In the genomic region with DNA sequence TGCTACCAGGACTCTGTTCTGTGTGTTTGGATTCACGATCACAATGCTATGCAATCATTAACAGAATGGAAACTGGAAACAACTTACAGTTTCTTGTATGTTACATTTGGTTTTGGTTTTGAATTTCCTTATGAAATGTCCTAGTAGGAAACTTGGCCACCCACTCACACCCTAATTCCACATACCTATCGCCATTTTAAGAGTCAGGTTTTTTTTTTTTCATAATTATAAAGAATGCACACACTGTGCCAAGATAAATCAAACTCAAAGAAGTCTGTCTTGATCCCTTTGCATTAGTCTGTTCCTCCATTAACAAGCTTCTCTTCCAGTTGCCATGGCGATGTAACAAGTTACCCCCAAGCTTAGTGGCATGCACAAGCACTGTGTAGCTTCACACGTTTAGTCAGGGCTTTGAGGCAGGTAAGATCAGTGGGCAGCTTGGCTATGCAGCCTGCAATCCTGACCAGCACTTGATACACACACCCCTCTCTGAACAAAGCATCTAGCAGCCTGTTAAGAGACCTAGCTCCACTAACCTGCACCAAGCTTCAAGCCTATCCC, we compare ENCODE assay signal across 18 mouse cellular contexts. TPM values are rescaled to one million over a fixed set of nuclear protein-coding genes. Genes with fewer than 3 reads are reported as not detected.
DNase-seq lines count a peak whose midpoint lies in the region; ATAC-seq and TF ChIP-seq lines count a peak whose summit lies in the region.
"Not testable (repeated sequence)": the region's sequence is repeated elsewhere in the genome, so short reads cannot be mapped to it uniquely, and the experiment has no call there.
"Had no signal": no experiment of that assay in that cellular context is flagged by ENCODE, and none has a peak within 500 bp of the region (broad histone marks: within the 10 kb centered on the region; RNA-seq: fewer than 3 reads in every experiment).

No protein-coding gene starts in this region.

- TF ChIP-seq CTCF in forebrain, postnatal 0 days (IDR thresholded peaks at IDR 0.05; ENCODE audit: low read depth); lung, postnatal 0 days (IDR thresholded peaks at IDR 0.05): not testable (repeated sequence)

- H3K36me3 ChIP-seq in embryonic facial prominence, embryonic 14.5 days (ENCODE audit: control insufficient read depth, insufficient read depth, low read length); forebrain, postnatal 0 days (ENCODE audit: insufficient read depth); limb, embryonic 14.5 days (ENCODE audit: control insufficient read depth, insufficient read depth, low read length); lung, postnatal 0 days (ENCODE audit: insufficient read depth, low read length): not testable (repeated sequence)

- ATAC-seq in embryonic facial prominence, embryonic 14.5 days (ENCODE audit: low read depth): 0 out of 2 replicates have a peak, but pooled peaks have one; percentile 47
- not testable (repeated sequence) for ATAC-seq in forebrain, postnatal 0 days; limb, embryonic 14.5 days (ENCODE audit: low FRiP score, low read depth)
- ATAC-seq in lung, postnatal 0 days: peak; percentile 68

- H3K9ac ChIP-seq in embryonic facial prominence, embryonic 14.5 days (ENCODE audit: low read depth, low read length); forebrain, postnatal 0 days; limb, embryonic 14.5 days (ENCODE audit: low read depth, low read length, severe bottlenecking); lung, postnatal 0 days (replicated peaks; ENCODE audit: low read depth): not testable (repeated sequence)

- H3K4me1 ChIP-seq in embryonic facial prominence, embryonic 14.5 days (ENCODE audit: control insufficient read depth, insufficient read depth, low read length); forebrain, postnatal 0 days (ENCODE audit: insufficient read depth); limb, embryonic 14.5 days (ENCODE audit: control insufficient read depth, insufficient read depth, low read length); lung, postnatal 0 days (ENCODE audit: insufficient read depth, low read depth, low read length): not testable (repeated sequence)

- 53% methylated on average over 4 of the region's 4 CpGs for WGBS in embryonic facial prominence, embryonic 14.5 days
- WGBS in forebrain, postnatal 0 days: 47% methylated on average over 4 of the region's 4 CpGs
- 43% methylated on average over 4 of the region's 4 CpGs for WGBS in limb, embryonic 14.5 days
- 45% methylated on average over 3 of the region's 4 CpGs for WGBS in lung, postnatal 0 days

- not testable (repeated sequence) for H3K27me3 ChIP-seq in embryonic facial prominence, embryonic 14.5 days (replicated peaks; ENCODE audit: control insufficient read depth, insufficient read depth, low read length); forebrain, postnatal 0 days (ENCODE audit: insufficient read depth, low read length); limb, embryonic 14.5 days (ENCODE audit: control insufficient read depth, insufficient read depth, low read length); lung, postnatal 0 days (replicated peaks; ENCODE audit: insufficient read depth, low read length)

- not testable (repeated sequence) for TF ChIP-seq EP300 in lung, postnatal 0 days (IDR thresholded peaks at IDR 0.05)

- H3K4me3 ChIP-seq in embryonic facial prominence, embryonic 14.5 days (ENCODE audit: low read depth, low read length); forebrain, postnatal 0 days (ENCODE audit: low read depth, low read length); limb, embryonic 14.5 days (replicated peaks; ENCODE audit: low read length); lung, postnatal 0 days (ENCODE audit: low read depth, low read length): not testable (repeated sequence)

- peak; percentile 4 for DNase-seq in embryonic facial prominence, embryonic 14.5 days (ENCODE audit: low spot score)
- DNase-seq in forebrain, postnatal 0 days: peak; percentile 4
- DNase-seq in limb, embryonic 14.5 days (ENCODE audit: low spot score): peak; percentile 2
- peak; percentile 60 for DNase-seq in lung, postnatal 0 days (ENCODE audit: low spot score)

- H3K27ac ChIP-seq in embryonic facial prominence, embryonic 14.5 days (replicated peaks; ENCODE audit: low read depth, low read length); forebrain, postnatal 0 days (ENCODE audit: low read depth, low read length); limb, embryonic 14.5 days (replicated peaks; ENCODE audit: low read depth, low read length); lung, postnatal 0 days (ENCODE audit: low read length): not testable (repeated sequence)

- H3K4me2 ChIP-seq in embryonic facial prominence, embryonic 14.5 days (ENCODE audit: low read depth, low read length); forebrain, postnatal 0 days (ENCODE audit: low read depth); limb, embryonic 14.5 days (replicated peaks; ENCODE audit: low read depth, low read length, severe bottlenecking); lung, postnatal 0 days (replicated peaks; ENCODE audit: low read depth, low read length): not testable (repeated sequence)

- not testable (repeated sequence) for H3K9me3 ChIP-seq in embryonic facial prominence, embryonic 14.5 days (ENCODE audit: control insufficient read depth, low read length); forebrain, postnatal 0 days (ENCODE audit: low read length); limb, embryonic 14.5 days (ENCODE audit: control insufficient read depth, low read length); lung, postnatal 0 days (ENCODE audit: low read length)

- not testable (repeated sequence) for TF ChIP-seq POLR2A in limb, embryonic 14.5 days (IDR thresholded peaks at IDR 0.05; ENCODE audit: borderline replicate concordance, extremely low read depth, insufficient read depth, insufficient read length)

RNA-seq across cellular contexts. Expression of a gene that starts 2.5 kb away (rescaled TPM):
- 183 and 184 TPM in 2 replicates for polyA plus RNA-seq in embryonic facial prominence, embryonic 14.5 days (2014; fragmentation: Nextera tagmentation; extraction: Ambion mirVana)
- total RNA-seq in forebrain, postnatal 0 days (2014; rRNA removed): 25.3 and 46.0 TPM in 2 replicates
- polyA plus RNA-seq in forebrain, postnatal 0 days (2015; fragmentation: Nextera tagmentation; extraction: Ambion mirVana): 102 and 107 TPM in 2 replicates
- 78.6 and 137 TPM in 2 replicates for polyA plus RNA-seq in limb, embryonic 14.5 days (2012; rRNA removed)
- 169 and 189 TPM in 2 replicates for polyA plus RNA-seq in limb, embryonic 14.5 days (2014; fragmentation: Nextera tagmentation; extraction: Ambion mirVana)
- polyA plus RNA-seq in lung, postnatal 0 days (2015; fragmentation: Nextera tagmentation; extraction: Ambion mirVana): 426 and 446 TPM in 2 replicates

RNA-seq across cellular contexts. Expression of a gene that starts 5.8 kb away (rescaled TPM):
- polyA plus RNA-seq in embryonic facial prominence, embryonic 14.5 days (2014; fragmentation: Nextera tagmentation; extraction: Ambion mirVana): 0.10 and 0.37 TPM in 2 replicates
- total RNA-seq in forebrain, postnatal 0 days (2014; rRNA removed): 0.19 and 2.7 TPM in 2 replicates
- 0.13 and 0.44 TPM in 2 replicates for polyA plus RNA-seq in forebrain, postnatal 0 days (2015; fragmentation: Nextera tagmentation; extraction: Ambion mirVana)
- 0.19 and 0.39 TPM in 2 replicates for polyA plus RNA-seq in limb, embryonic 14.5 days (2012; rRNA removed)
- polyA plus RNA-seq in limb, embryonic 14.5 days (2014; fragmentation: Nextera tagmentation; extraction: Ambion mirVana): 0.11 and 0.18 TPM in 2 replicates
- 0.30 and 0.32 TPM in 2 replicates for polyA plus RNA-seq in lung, postnatal 0 days (2015; fragmentation: Nextera tagmentation; extraction: Ambion mirVana)
- total RNA-seq: MEL had no signal
- polyA plus RNA-seq: C2C12; embryonic facial prominence, embryonic 15.5 days; erythroblast, embryonic 14.5 days; forebrain, embryonic 10.5 days had no signal

RNA-seq across cellular contexts. Expression of a gene that starts 12.0 kb away (rescaled TPM):
- polyA plus RNA-seq in embryonic facial prominence, embryonic 14.5 days (2014; fragmentation: Nextera tagmentation; extraction: Ambion mirVana): 45.9 and 48.1 TPM in 2 replicates
- 42.7 and 42.9 TPM in 2 replicates for total RNA-seq in forebrain, postnatal 0 days (2014; rRNA removed)
- 35.5 and 46.2 TPM in 2 replicates for polyA plus RNA-seq in forebrain, postnatal 0 days (2015; fragmentation: Nextera tagmentation; extraction: Ambion mirVana)
- 52.7 and 53.0 TPM in 2 replicates for polyA plus RNA-seq in limb, embryonic 14.5 days (2012; rRNA removed)
- 52.3 and 59.7 TPM in 2 replicates for polyA plus RNA-seq in limb, embryonic 14.5 days (2014; fragmentation: Nextera tagmentation; extraction: Ambion mirVana)
- 22.1 and 24.1 TPM in 2 replicates for polyA plus RNA-seq in lung, postnatal 0 days (2015; fragmentation: Nextera tagmentation; extraction: Ambion mirVana)

RNA-seq across cellular contexts. Expression of a gene that starts 24.4 kb away (rescaled TPM):
- 43.2 and 44.6 TPM in 2 replicates for polyA plus RNA-seq in embryonic facial prominence, embryonic 14.5 days (2014; fragmentation: Nextera tagmentation; extraction: Ambion mirVana)
- 34.3 and 41.5 TPM in 2 replicates for total RNA-seq in forebrain, postnatal 0 days (2014; rRNA removed)
- 50.0 and 60.2 TPM in 2 replicates for polyA plus RNA-seq in forebrain, postnatal 0 days (2015; fragmentation: Nextera tagmentation; extraction: Ambion mirVana)
- 18.4 and 21.0 TPM in 2 replicates for polyA plus RNA-seq in limb, embryonic 14.5 days (2012; rRNA removed)
- 42.5 and 44.0 TPM in 2 replicates for polyA plus RNA-seq in limb, embryonic 14.5 days (2014; fragmentation: Nextera tagmentation; extraction: Ambion mirVana)
- polyA plus RNA-seq in lung, postnatal 0 days (2015; fragmentation: Nextera tagmentation; extraction: Ambion mirVana): 47.2 and 52.6 TPM in 2 replicates

RNA-seq across cellular contexts. Expression of a gene that starts 52.5 kb away (rescaled TPM):
- not detected in 2 replicates for polyA plus RNA-seq in embryonic facial prominence, embryonic 14.5 days (2014; fragmentation: Nextera tagmentation; extraction: Ambion mirVana)
- not detected in 2 replicates for total RNA-seq in forebrain, postnatal 0 days (2014; rRNA removed)
- polyA plus RNA-seq in forebrain, postnatal 0 days (2015; fragmentation: Nextera tagmentation; extraction: Ambion mirVana): 0.29 and 0.57 TPM in 2 replicates
- not detected in 2 replicates for polyA plus RNA-seq in limb, embryonic 14.5 days (2012; rRNA removed)
- not detected in 2 replicates for polyA plus RNA-seq in limb, embryonic 14.5 days (2014; fragmentation: Nextera tagmentation; extraction: Ambion mirVana)
- not detected in 2 replicates for polyA plus RNA-seq in lung, postnatal 0 days (2015; fragmentation: Nextera tagmentation; extraction: Ambion mirVana)
- total RNA-seq: adrenal gland, adult 2 months; adrenal gland, postnatal 10 days; adrenal gland, postnatal 25 days; adrenal gland, postnatal 4 days; ES-E14; MEL had no signal
- polyA plus RNA-seq: C2C12; embryonic facial prominence, embryonic 10.5 days; embryonic facial prominence, embryonic 12.5 days; embryonic facial prominence, embryonic 15.5 days; erythroblast, embryonic 14.5 days; forebrain, embryonic 10.5 days; forebrain, embryonic 12.5 days; forebrain, embryonic 15.5 days had no signal

Comparison
In these comparisons a context has a peak if more than half of its experiments do, and no peak if none do; other contexts are left out.
1. DNase-seq: peak in every context shown above with its lines; median percentile 60 in lung, postnatal 0 days; 4 in embryonic facial prominence, embryonic 14.5 days; 4 in forebrain, postnatal 0 days; 2 in limb, embryonic 14.5 days.